Mouse (Mus musculus) MEL (cell line): ENCODE measurements around the gene Ubox5. TPM values are rescaled to one million over a fixed set of nuclear protein-coding genes. Genes with fewer than 3 reads are reported as not detected.

Source experiments
- DNase-seq: peaks from one replicate; pipeline ENCODE4 v3.0.0; 2011; ENCODE audit warnings: low read depth, low spot score
- H3K27ac ChIP-seq: 2 replicates; pipeline ENCODE4 v1.5.1; 2012; ENCODE audit warnings: low read depth, mild to moderate bottlenecking, control low read depth, low read length, moderate library complexity; ENCODE audit not compliant: control insufficient read depth
- H3K27me3 ChIP-seq, 2 experiments: fragments of 150-350 bp in 1 of 2; sonication (generic) in 1 of 2; 2 replicates each; pipeline ENCODE4 v1.6.1; 2012; ENCODE audit warnings: low read length in 2 of 2, mild to moderate bottlenecking in 2 of 2, improper control_type of control experiment in 1 of 2, moderate library complexity in 1 of 2; ENCODE audit not compliant: insufficient read depth in 2 of 2, control insufficient read depth in 1 of 2
- H3K36me3 ChIP-seq, 2 experiments: 2 replicates each; pipeline ENCODE4 v1.6.1; 2012 to 2014; ENCODE audit warnings: low read length in 2 of 2, improper control_type of control experiment in 1 of 2, inconsistent platforms in 1 of 2, mild to moderate bottlenecking in 1 of 2; ENCODE audit not compliant: insufficient read depth in 2 of 2, control insufficient read depth in 1 of 2
- H3K4me1 ChIP-seq, 2 experiments: fragments of 150-350 bp in 1 of 2; sonication (generic) in 1 of 2; 2 replicates each; pipeline ENCODE4 v1.6.1; 2012; ENCODE audit warnings: low read length in 2 of 2, improper control_type of control experiment in 1 of 2, mild to moderate bottlenecking in 1 of 2; ENCODE audit not compliant: insufficient read depth in 2 of 2, control insufficient read depth in 1 of 2
- H3K4me3 ChIP-seq, 2 experiments: fragments of 150-350 bp in 1 of 2; sonication (generic) in 1 of 2; 2 replicates each; pipeline ENCODE4 v1.5.1; 2012; ENCODE audit warnings: low read depth in 2 of 2, low read length in 2 of 2, mild to moderate bottlenecking in 2 of 2, moderate library complexity in 2 of 2, control low read depth in 1 of 2, improper control_type of control experiment in 1 of 2; ENCODE audit not compliant: control insufficient read depth in 1 of 2, insufficient read depth in 1 of 2
- H3K79me2 ChIP-seq: 2 replicates; pipeline ENCODE4 v1.6.1; 2012; ENCODE audit warnings: mild to moderate bottlenecking, low read length, moderate library complexity; ENCODE audit not compliant: control insufficient read depth, poor library complexity, insufficient read depth
- H3K9ac ChIP-seq: 2 replicates; pipeline ENCODE4 v1.6.1; 2012; ENCODE audit warnings: low read depth, mild to moderate bottlenecking, control low read depth, low read length, moderate library complexity; ENCODE audit not compliant: control insufficient read depth, poor library complexity, severe bottlenecking
- H3K9me3 ChIP-seq: fragments of 150-350 bp; sonication (generic); replicated peaks from 2 replicates; pipeline ENCODE4 v1.6.1; 2012; ENCODE audit warnings: mild to moderate bottlenecking, low read length, improper control_type of control experiment, moderate library complexity; ENCODE audit not compliant: insufficient read depth
- BHLHE40 ChIP-seq: IDR thresholded peaks from 2 replicates; pipeline ENCODE4 v1.6.1; 2012; ENCODE audit warnings: low read depth, mild to moderate bottlenecking, inconsistent platforms, low read length, improper control_type of control experiment, borderline replicate concordance
- CHD1 ChIP-seq: IDR thresholded peaks from 2 replicates; pipeline ENCODE4 v1.6.1; 2012; ENCODE audit warnings: low read depth, mild to moderate bottlenecking, inconsistent platforms, low read length, improper control_type of control experiment
- CHD2 ChIP-seq: IDR thresholded peaks from 2 replicates; pipeline ENCODE4 v1.6.1; 2011; ENCODE audit warnings: low read length, improper control_type of control experiment
- CTCF ChIP-seq, 3 experiments: IDR thresholded peaks in 2 of 3; conservative IDR thresholded peaks in 1 of 3; 2 replicates each; pipeline ENCODE4 v1.5.1; 2011 to 2012; ENCODE audit warnings: low read length in 3 of 3, low read depth in 2 of 3, mild to moderate bottlenecking in 2 of 3, improper control_type of control experiment in 1 of 3, inconsistent platforms in 1 of 3, mixed read lengths in 1 of 3, moderate library complexity in 1 of 3; ENCODE audit not compliant: control insufficient read depth in 1 of 3, insufficient read depth in 1 of 3, poor library complexity in 1 of 3, severe bottlenecking in 1 of 3
- E2F4 ChIP-seq: IDR thresholded peaks from 2 replicates; pipeline ENCODE4 v1.6.1; 2011; ENCODE audit warnings: low read depth, low read length, improper control_type of control experiment, borderline replicate concordance
- ELF1 ChIP-seq: IDR thresholded peaks from 2 replicates; pipeline ENCODE4 v1.6.1; 2014; ENCODE audit warnings: low read depth, mild to moderate bottlenecking, inconsistent platforms, low read length, improper control_type of control experiment, moderate library complexity
- EP300 ChIP-seq, 2 experiments: IDR thresholded peaks; 2 replicates each; pipeline ENCODE4 v1.6.1; 2011; ENCODE audit warnings: improper control_type of control experiment in 2 of 2, low read length in 2 of 2, low read depth in 1 of 2, mild to moderate bottlenecking in 1 of 2
- ETS1 ChIP-seq: IDR thresholded peaks from 2 replicates; pipeline ENCODE4 v1.6.1; 2012; ENCODE audit warnings: low read depth, mild to moderate bottlenecking, inconsistent platforms, low read length, improper control_type of control experiment, moderate library complexity
- GABPA ChIP-seq: IDR thresholded peaks from 2 replicates; pipeline ENCODE4 v1.6.1; 2012; ENCODE audit warnings: low read depth, mild to moderate bottlenecking, inconsistent platforms, low read length, improper control_type of control experiment, moderate library complexity
- GATA1 ChIP-seq: IDR thresholded peaks from 2 replicates; pipeline ENCODE4 v1.6.1; 2011; ENCODE audit warnings: low read depth, low read length, improper control_type of control experiment
- HCFC1 ChIP-seq: IDR thresholded peaks from 2 replicates; pipeline ENCODE4 v1.6.1; 2012; ENCODE audit warnings: low read depth, mild to moderate bottlenecking, inconsistent platforms, low read length, improper control_type of control experiment, moderate library complexity
- JUND ChIP-seq: IDR thresholded peaks from 2 replicates; pipeline ENCODE4 v1.6.1; 2011; ENCODE audit warnings: low read depth, mild to moderate bottlenecking, improper control_type of control experiment, low read length
- KAT2A ChIP-seq: conservative IDR thresholded peaks from 2 replicates; pipeline ENCODE4 v1.6.1; 2012; ENCODE audit warnings: low read depth, low read length, improper control_type of control experiment, inconsistent platforms
- MAFK ChIP-seq: IDR thresholded peaks from 2 replicates; pipeline ENCODE4 v1.6.1; 2011; ENCODE audit warnings: low read depth, mild to moderate bottlenecking, low read length, improper control_type of control experiment, borderline replicate concordance
- MAZ ChIP-seq: IDR thresholded peaks from 2 replicates; pipeline ENCODE4 v1.6.1; 2012; ENCODE audit warnings: low read depth, mild to moderate bottlenecking, inconsistent platforms, low read length, improper control_type of control experiment
- MEF2A ChIP-seq: IDR thresholded peaks from 2 replicates; pipeline ENCODE4 v1.6.1; 2014; ENCODE audit warnings: low read depth, mild to moderate bottlenecking, inconsistent platforms, low read length, improper control_type of control experiment; ENCODE audit not compliant: poor library complexity, insufficient replicate concordance, severe bottlenecking; ENCODE audit errors: extremely low read depth
- MXI1 ChIP-seq: IDR thresholded peaks from 2 replicates; pipeline ENCODE4 v1.6.1; 2011; ENCODE audit warnings: mild to moderate bottlenecking, low read depth, low read length, improper control_type of control experiment
- MYB ChIP-seq: IDR thresholded peaks from 2 replicates; pipeline ENCODE4 v1.6.1; 2011; ENCODE audit warnings: mild to moderate bottlenecking, low read depth, low read length, improper control_type of control experiment
- MYC ChIP-seq: IDR thresholded peaks from 2 replicates; pipeline ENCODE4 v1.6.1; 2011; ENCODE audit warnings: low read depth, mild to moderate bottlenecking, low read length, improper control_type of control experiment, moderate library complexity
- NELFE ChIP-seq: IDR thresholded peaks from 2 replicates; pipeline ENCODE4 v1.6.1; 2011; ENCODE audit warnings: low read depth, low read length, improper control_type of control experiment
- NRF1 ChIP-seq: IDR thresholded peaks from 2 replicates; pipeline ENCODE4 v1.6.1; 2014; ENCODE audit warnings: low read depth, mild to moderate bottlenecking, inconsistent platforms, low read length, improper control_type of control experiment, moderate library complexity; ENCODE audit not compliant: poor library complexity, insufficient read depth, severe bottlenecking
- POLR2A ChIP-seq, 2 experiments: IDR thresholded peaks; 2 replicates each; pipeline ENCODE4 v1.6.1; 2011 to 2012; ENCODE audit warnings: low read length in 2 of 2, mild to moderate bottlenecking in 2 of 2, control low read depth in 1 of 2, improper control_type of control experiment in 1 of 2, low read depth in 1 of 2, moderate library complexity in 1 of 2; ENCODE audit not compliant: control insufficient read depth in 1 of 2, insufficient read depth in 1 of 2, poor library complexity in 1 of 2
- POLR2AphosphoS2 ChIP-seq: IDR thresholded peaks from 2 replicates; pipeline ENCODE4 v1.6.1; 2011; ENCODE audit warnings: low read length, improper control_type of control experiment
- POLR2AphosphoS5 ChIP-seq: IDR thresholded peaks from 2 replicates; pipeline ENCODE4 v1.6.1; 2012; ENCODE audit warnings: low read depth, borderline replicate concordance, mild to moderate bottlenecking, inconsistent platforms, low read length, moderate library complexity, mixed read lengths
- RAD21 ChIP-seq: IDR thresholded peaks from 2 replicates; pipeline ENCODE4 v1.6.1; 2011; ENCODE audit warnings: mild to moderate bottlenecking, low read depth, low read length, improper control_type of control experiment
- RCOR1 ChIP-seq: IDR thresholded peaks from 2 replicates; pipeline ENCODE4 v1.6.1; 2012; ENCODE audit warnings: low read depth, mild to moderate bottlenecking, inconsistent platforms, low read length, improper control_type of control experiment
- SIN3A ChIP-seq: IDR thresholded peaks from 2 replicates; pipeline ENCODE4 v1.6.1; 2012; ENCODE audit warnings: low read length, improper control_type of control experiment, inconsistent platforms
- SMC3 ChIP-seq: IDR thresholded peaks from 2 replicates; pipeline ENCODE4 v1.6.1; 2011; ENCODE audit warnings: low read depth, low read length, improper control_type of control experiment
- TAL1 ChIP-seq: IDR thresholded peaks from 2 replicates; pipeline ENCODE4 v1.6.1; 2012; ENCODE audit warnings: mild to moderate bottlenecking, inconsistent platforms, low read length, moderate library complexity, mixed read lengths
- TBP ChIP-seq: IDR thresholded peaks from 2 replicates; pipeline ENCODE4 v1.8.0; 2011; ENCODE audit warnings: low read depth, low read length, improper control_type of control experiment
- TCF12 ChIP-seq: IDR thresholded peaks from 2 replicates; pipeline ENCODE4 v1.6.1; 2014; ENCODE audit warnings: low read depth, mild to moderate bottlenecking, inconsistent platforms, low read length, improper control_type of control experiment, moderate library complexity
- UBTF ChIP-seq: IDR thresholded peaks from 2 replicates; pipeline ENCODE4 v1.6.1; 2012; ENCODE audit warnings: low read depth, mild to moderate bottlenecking, inconsistent platforms, low read length, improper control_type of control experiment, moderate library complexity, borderline replicate concordance; ENCODE audit not compliant: insufficient read depth
- USF2 ChIP-seq, 2 experiments: IDR thresholded peaks; 2 replicates each; pipeline ENCODE4 v1.6.1; 2011 to 2012; ENCODE audit warnings: improper control_type of control experiment in 2 of 2, low read length in 2 of 2, borderline replicate concordance in 1 of 2, inconsistent platforms in 1 of 2, low read depth in 1 of 2, mild to moderate bottlenecking in 1 of 2; ENCODE audit not compliant: insufficient read depth in 1 of 2
- ZC3H11A ChIP-seq: IDR thresholded peaks from 2 replicates; pipeline ENCODE4 v1.6.1; 2012; ENCODE audit warnings: low read depth, mild to moderate bottlenecking, inconsistent platforms, low read length, improper control_type of control experiment
- ZKSCAN1 ChIP-seq: IDR thresholded peaks from 2 replicates; pipeline ENCODE4 v1.6.1; 2012; ENCODE audit warnings: low read depth, mild to moderate bottlenecking, inconsistent platforms, low read length, improper control_type of control experiment, moderate library complexity
- ZMIZ1 ChIP-seq: IDR thresholded peaks from 2 replicates; pipeline ENCODE4 v1.6.1; 2012; ENCODE audit warnings: low read depth, mild to moderate bottlenecking, inconsistent platforms, low read length, improper control_type of control experiment, moderate library complexity
- ZNF384 ChIP-seq: IDR thresholded peaks from 2 replicates; pipeline ENCODE4 v1.6.1; 2012; ENCODE audit warnings: low read depth, mild to moderate bottlenecking, inconsistent platforms, low read length, improper control_type of control experiment
- polyA plus RNA-seq, 2 experiments: library from polyadenylated mRNA; stranded (reverse) in 1 of 2; unstranded in 1 of 2; fragments of >175 nt in 1 of 2; fragments of >200 nt in 1 of 2; gene quantifications; 2 replicates each; pipeline versions ENCODE4 v1.2.1 to v1.2.4; 2012; ENCODE audit warnings: low replicate concordance in 2 of 2, low read depth in 1 of 2; ENCODE audit not compliant: insufficient read length in 2 of 2, insufficient read depth in 1 of 2, missing spikeins in 1 of 2
- total RNA-seq: library from RNA; depleted of rRNA; stranded (reverse); fragments of 300-350 nt; gene quantifications from 2 replicates; pipeline ENCODE4 v1.2.3, GENCODE M21; 2012; rRNA removed

Gene Ubox5
- 5.1 and 5.4 TPM in 2 replicates for total RNA-seq
- polyA plus RNA-seq = 10 to 100 TPM in 1 of 2 experiments, not detected in 1; 11.2 TPM

GRCm38 (mm10) chr2:130629839-130630203 lies at the start of gene Ubox5, which contains the start of gene Fastkd5:
TSS of gene Ubox5 (minus strand) at chr2:130630038.
TSS of gene Fastkd5 (minus strand) at chr2:130630027.
- Histone ChIP-seq H3K27me3 (no peaks in the 10 kb centered on the region), H3K4me3 (peak within 1 kb of the TSS; percentile 92 to 99), H3K36me3 (peaks cover 13 to 18% of the 10 kb centered on the region in 2 experiments), H3K9ac (peak within 1 kb of the TSS; percentile 94), H3K27ac (peak within 1 kb of the TSS; percentile 69), H3K79me2 (peaks cover 32% of the 10 kb centered on the region), H3K4me1 (peaks cover 0 to 13% of the 10 kb centered on the region in 2 experiments; a peak in 2 of 4 replicates), H3K9me3 (no peaks in the 10 kb centered on the region)
- DNase-seq = peak; percentile 95
- TF ChIP-seq POLR2AphosphoS2 (peak; percentile 69; the same call in 1 of the 2 replicates), SIN3A (peak; percentile 97), GABPA (no peak), CTCF (IDR thresholded peaks at IDR 0.05 in 2 of 3, conservative IDR thresholded peaks at IDR 0.05 in 1 of 3; ENCODE audit: control insufficient read depth in 1 of 3, insufficient read depth in 1 of 3, low read depth in 2 of 3, low read length in 3 of 3, poor library complexity in 1 of 3, severe bottlenecking in 1 of 3) (no peak), ZMIZ1 (no peak), TBP (peak; percentile 92), E2F4 (no peak), TAL1 (no peak), GATA1 (no peak), NRF1 (no peak), MYC (peak; percentile 84; the same call in 1 of the 2 replicates), MXI1 (peak; percentile 82), EP300 (IDR thresholded peaks at IDR 0.05; ENCODE audit: low read depth in 1 of 2, low read length in 2 of 2) (peak in 1 of 2 experiments; percentile 48; a peak in 1 of 4 replicates), ETS1 (no peak; the same call in 1 of the 2 replicates), KAT2A (peak; percentile 85), TCF12 (peak; percentile 66), HCFC1 (peak; percentile 97), ZC3H11A (0 out of 2 replicates have a peak, but pooled peaks have one; percentile 11), ZKSCAN1 (no peak), BHLHE40 (no peak), MYB (peak; percentile 85), ZNF384 (no peak), SMC3 (no peak), MAFK (no peak), NELFE (peak; percentile 84), ELF1 (peak; percentile 95), POLR2A (IDR thresholded peaks at IDR 0.05; ENCODE audit: control insufficient read depth in 1 of 2, insufficient read depth in 1 of 2, low read depth in 1 of 2, low read length in 2 of 2, poor library complexity in 1 of 2) (peak; percentile 87 to 91), RAD21 (no peak), MAZ (peak; percentile 71; the same call in 1 of the 2 replicates), POLR2AphosphoS5 (no peak; the same call in 1 of the 2 replicates), CHD1 (no peak), JUND (no peak), CHD2 (no peak), USF2 (IDR thresholded peaks at IDR 0.05; ENCODE audit: borderline replicate concordance in 1 of 2, insufficient read depth in 1 of 2, low read depth in 1 of 2, low read length in 2 of 2) (no peak), RCOR1 (no peak), MEF2A (no peak), UBTF (no peak)
